ENCODE assay signal across 27 mouse cellular contexts in the genomic region with DNA sequence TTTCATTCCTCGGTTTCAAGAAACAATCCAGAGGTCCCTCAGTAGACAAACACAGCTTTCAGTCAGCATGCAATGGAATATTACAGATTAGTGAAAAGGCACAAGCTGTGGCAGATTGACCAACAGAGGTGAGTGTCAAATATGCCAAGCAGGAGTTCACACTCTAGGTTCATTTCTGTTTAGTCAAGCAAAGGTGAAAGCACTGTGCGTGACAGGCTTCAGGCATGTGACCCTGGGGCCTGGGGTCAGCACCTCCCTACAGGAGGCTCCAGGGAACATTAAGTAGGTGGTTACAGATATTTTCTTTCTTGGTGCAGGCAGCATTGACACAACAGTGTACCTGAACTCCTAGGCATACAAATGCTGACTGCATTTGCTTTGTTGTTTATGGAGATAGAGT. TPM values are rescaled to one million over a fixed set of nuclear protein-coding genes. Genes with fewer than 3 reads are reported as not detected.
DNase-seq lines count a peak whose midpoint lies in the region; TF ChIP-seq lines count a peak whose summit lies in the region.
"Had no signal": no experiment of that assay in that cellular context is flagged by ENCODE, and none has a peak within 500 bp of the region (broad histone marks: within the 10 kb centered on the region; RNA-seq: fewer than 3 reads in every experiment).

No protein-coding gene starts in this region.

- no peak overlapping the region for H3K9ac ChIP-seq in liver, adult 2 months (ENCODE audit: low read depth, low read length)
- H3K9ac ChIP-seq: embryonic facial prominence, embryonic 13.5 days; forebrain, embryonic 12.5 days; forebrain, embryonic 15.5 days; heart, embryonic 12.5 days; heart, embryonic 15.5 days; hindbrain, embryonic 13.5 days had no signal

- peaks cover 3% of the 10 kb centered on the region; the same call in 1 of the 2 replicates for H3K4me1 ChIP-seq in liver, adult 2 months (ENCODE audit: control insufficient read depth, insufficient read depth, low read length)
- H3K4me1 ChIP-seq: heart, embryonic 12.5 days had no signal

- H3K27ac ChIP-seq in liver, adult 2 months (replicated peaks; ENCODE audit: insufficient read depth, low read depth, low read length), result 0 out of 2 replicates have a peak overlapping the region, but pooled peaks have one; percentile 10
- H3K27ac ChIP-seq: embryonic facial prominence, embryonic 10.5 days; embryonic facial prominence, embryonic 13.5 days; forebrain, embryonic 12.5 days; forebrain, embryonic 15.5 days; heart, embryonic 15.5 days; hindbrain, embryonic 10.5 days; hindbrain, embryonic 13.5 days had no signal

- no peak for TF ChIP-seq CTCF in liver, adult 2 months (IDR thresholded peaks at IDR 0.05; ENCODE audit: low read depth, low read length)

- no peaks in the 10 kb centered on the region for H3K27me3 ChIP-seq in liver, adult 2 months (ENCODE audit: control insufficient read depth, insufficient read depth, low read length)
- H3K27me3 ChIP-seq: embryonic facial prominence, embryonic 13.5 days; forebrain, embryonic 15.5 days; heart, embryonic 15.5 days had no signal

- TF ChIP-seq POLR2A in liver, adult 2 months (IDR thresholded peaks at IDR 0.05; ENCODE audit: extremely low read depth, insufficient read depth, low read length), result no peak

- no peak overlapping the region for H3K4me3 ChIP-seq in liver, adult 2 months (ENCODE audit: insufficient read depth, low read depth, low read length)
- H3K4me3 ChIP-seq: embryonic facial prominence, embryonic 10.5 days; embryonic facial prominence, embryonic 13.5 days; erythroblast, embryonic 14.5 days; forebrain, embryonic 12.5 days; forebrain, embryonic 15.5 days; heart, embryonic 12.5 days; heart, embryonic 15.5 days; hindbrain, embryonic 10.5 days; hindbrain, embryonic 13.5 days had no signal

- 26% methylated on average over 2 of the region's 2 CpGs for WGBS in liver, adult 2 months

- DNase-seq in kidney, adult 11 months, result peak; percentile 70
- no peak for DNase-seq in kidney, postnatal 14 days
- DNase-seq in kidney, adult 8-10 months, result peak; percentile 64 to 72
- no peak for DNase-seq in kidney, postnatal 10 days
- peak; percentile 91 for DNase-seq in liver, adult 2 months (ENCODE audit: extremely low read depth, low read depth, low spot score)
- no peak for DNase-seq in liver
- DNase-seq: adrenal gland, adult 8-10 months; adrenal gland, postnatal 25 days; cerebellum, adult 11-12 months; cerebellum, adult 8-10 months; cerebellum, postnatal 10 days; cerebellum, postnatal 36 days; embryo, embryonic 11 days; gastrocnemius, postnatal 25 days; heart, adult 18-20 months; heart, postnatal 10 days; heart, postnatal 36 days had no signal

- no peaks in the 10 kb centered on the region for H3K36me3 ChIP-seq in liver, adult 2 months (ENCODE audit: control insufficient read depth, insufficient read depth, low read length)
- H3K36me3 ChIP-seq: embryonic facial prominence, embryonic 10.5 days; embryonic facial prominence, embryonic 13.5 days; forebrain, embryonic 12.5 days; forebrain, embryonic 15.5 days; heart, embryonic 12.5 days; heart, embryonic 15.5 days; hindbrain, embryonic 10.5 days; hindbrain, embryonic 13.5 days had no signal

- H3K79me2 ChIP-seq in liver, adult 2 months (ENCODE audit: control insufficient read depth, insufficient read depth, low read length), result no peaks in the 10 kb centered on the region

RNA-seq across cellular contexts. Expression of a gene that starts 57.3 kb away (rescaled TPM):
- 0.07 and 0.09 TPM in 2 replicates for total RNA-seq in liver, adult 2 months (2014; rRNA removed)
- 0.06 and 0.12 TPM in 2 replicates for polyA plus RNA-seq in liver, adult 2 months (2012; rRNA removed)
- total RNA-seq: gastrocnemius, postnatal 25 days had no signal
- polyA plus RNA-seq: activated CD4-positive, CD25-positive, alpha-beta regulatory T cell, adult 4 months; erythroblast, embryonic 14.5 days had no signal

Comparison
In these comparisons a context has a peak if more than half of its experiments do, and no peak if none do; other contexts are left out.
1. DNase-seq: peak in kidney, adult 11 months (single experiment), kidney, adult 8-10 months (2 of 2) and liver, adult 2 months (single experiment); none in kidney, postnatal 14 days (single experiment), kidney, postnatal 10 days (single experiment) and liver (single experiment).